Mouse (Mus musculus): Measurements from ENCODE around the gene Pak3. TPM values are rescaled to one million over a fixed set of nuclear protein-coding genes. Genes with fewer than 3 reads are reported as not detected.

The Pak3 gene
- total and polyA plus RNA-seq, 3 experiments: not detected

GRCm38 (mm10) chrX:143654308-143655176, 136.2 kb downstream of the Pak3 start:
- Histone ChIP-seq H3K4me3 (ENCODE audit: control insufficient read depth in 1 of 2, insufficient read depth in 1 of 2, low read depth in 2 of 2, low read length in 2 of 2) (no peak overlapping the region), H3K4me1 (ENCODE audit: control insufficient read depth in 1 of 2, insufficient read depth in 2 of 2, low read length in 2 of 2) (no peaks in the 10 kb centered on the region), H3K27ac (ENCODE audit: control insufficient read depth, low read depth, low read length) (no peak overlapping the region), H3K9ac (ENCODE audit: control insufficient read depth, low read depth, low read length, poor library complexity, severe bottlenecking) (no peak overlapping the region), H3K79me2 (ENCODE audit: control insufficient read depth, insufficient read depth, low read length, poor library complexity) (no peaks in the 10 kb centered on the region), H3K27me3 (ENCODE audit: control insufficient read depth in 1 of 2, insufficient read depth in 2 of 2, low read length in 2 of 2) (no peaks in the 10 kb centered on the region; a peak in 1 of 4 replicates), H3K9me3 (replicated peaks; ENCODE audit: insufficient read depth, low read length) (no peaks in the 10 kb centered on the region), H3K36me3 (ENCODE audit: control insufficient read depth in 1 of 2, insufficient read depth in 2 of 2, low read length in 2 of 2) (no peaks in the 10 kb centered on the region)
- TF ChIP-seq TCF12 (IDR thresholded peaks at IDR 0.05; ENCODE audit: low read depth, low read length) (no peak), CHD2 (IDR thresholded peaks at IDR 0.05; ENCODE audit: low read length) (no peak), MAX (IDR thresholded peaks at IDR 0.05; ENCODE audit: low read length) (no peak), MEF2A (IDR thresholded peaks at IDR 0.05; ENCODE audit: extremely low read depth, insufficient replicate concordance, low read depth, low read length, poor library complexity, severe bottlenecking) (no peak), ZKSCAN1 (IDR thresholded peaks at IDR 0.05; ENCODE audit: low read depth, low read length) (no peak), MXI1 (IDR thresholded peaks at IDR 0.05; ENCODE audit: low read depth, low read length) (no peak), RAD21 (IDR thresholded peaks at IDR 0.05; ENCODE audit: low read depth, low read length) (no peak), TAL1 (IDR thresholded peaks at IDR 0.05; ENCODE audit: low read length) (no peak), POLR2AphosphoS2 (IDR thresholded peaks at IDR 0.05; ENCODE audit: low read length) (no peak), GABPA (IDR thresholded peaks at IDR 0.05; ENCODE audit: low read depth, low read length) (no peak), ZC3H11A (IDR thresholded peaks at IDR 0.05; ENCODE audit: low read depth, low read length) (no peak), ETS1 (IDR thresholded peaks at IDR 0.05; ENCODE audit: low read depth, low read length) (no peak), POLR2A (IDR thresholded peaks at IDR 0.05; ENCODE audit: control insufficient read depth in 1 of 2, insufficient read depth in 1 of 2, low read depth in 1 of 2, low read length in 2 of 2, poor library complexity in 1 of 2) (no peak)
- no peak for DNase-seq (ENCODE audit: low read depth, low spot score)

GRCm38 (mm10) chrX:143655177-143655492, 136.7 kb downstream of the Pak3 start:
- H3K9me3 ChIP-seq (replicated peaks; ENCODE audit: insufficient read depth, low read length): no peaks in the 10 kb centered on the region
- TF ChIP-seq E2F4 (IDR thresholded peaks at IDR 0.05; ENCODE audit: borderline replicate concordance, low read depth, low read length): no peak
- no peak for TF ChIP-seq ETS1 (IDR thresholded peaks at IDR 0.05; ENCODE audit: low read depth, low read length)
- TF ChIP-seq TCF12 (IDR thresholded peaks at IDR 0.05; ENCODE audit: low read depth, low read length): no peak
- TF ChIP-seq MAZ (IDR thresholded peaks at IDR 0.05; ENCODE audit: low read depth, low read length): no peak
- TF ChIP-seq MEF2A (IDR thresholded peaks at IDR 0.05; ENCODE audit: extremely low read depth, insufficient replicate concordance, low read depth, low read length, poor library complexity, severe bottlenecking): no peak
- no peak for TF ChIP-seq MAFK (IDR thresholded peaks at IDR 0.05; ENCODE audit: borderline replicate concordance, low read depth, low read length)
- TF ChIP-seq NELFE (IDR thresholded peaks at IDR 0.05; ENCODE audit: low read depth, low read length): no peak
- no peak for TF ChIP-seq JUND (IDR thresholded peaks at IDR 0.05; ENCODE audit: low read depth, low read length)
- no peak for TF ChIP-seq HCFC1 (IDR thresholded peaks at IDR 0.05; ENCODE audit: low read depth, low read length)
- TF ChIP-seq RCOR1 (IDR thresholded peaks at IDR 0.05; ENCODE audit: low read depth, low read length): no peak
- no peak for TF ChIP-seq RAD21 (IDR thresholded peaks at IDR 0.05; ENCODE audit: low read depth, low read length)
- no peak for TF ChIP-seq MAX (IDR thresholded peaks at IDR 0.05; ENCODE audit: low read length)
- no peak for TF ChIP-seq EP300 (IDR thresholded peaks at IDR 0.05; ENCODE audit: low read depth in 1 of 2, low read length in 2 of 2)
- TF ChIP-seq KAT2A (conservative IDR thresholded peaks at IDR 0.05; ENCODE audit: low read depth, low read length): no peak
- no peak for TF ChIP-seq MYC (IDR thresholded peaks at IDR 0.05; ENCODE audit: low read depth, low read length)
- no peak for TF ChIP-seq MYB (IDR thresholded peaks at IDR 0.05; ENCODE audit: low read depth, low read length)
- TF ChIP-seq TAL1 (IDR thresholded peaks at IDR 0.05; ENCODE audit: low read length): no peak
- no peak for DNase-seq (ENCODE audit: low read depth, low spot score)
- H3K27ac ChIP-seq (ENCODE audit: control insufficient read depth, low read depth, low read length): no peak overlapping the region
- H3K36me3 ChIP-seq (ENCODE audit: control insufficient read depth in 1 of 2, insufficient read depth in 2 of 2, low read length in 2 of 2): no peaks in the 10 kb centered on the region
- no peak overlapping the region for H3K4me3 ChIP-seq (ENCODE audit: control insufficient read depth in 1 of 2, insufficient read depth in 1 of 2, low read depth in 2 of 2, low read length in 2 of 2)
- H3K4me1 ChIP-seq (ENCODE audit: control insufficient read depth in 1 of 2, insufficient read depth in 2 of 2, low read length in 2 of 2): no peaks in the 10 kb centered on the region
- no peaks in the 10 kb centered on the region; a peak in 1 of 4 replicates for H3K27me3 ChIP-seq (ENCODE audit: control insufficient read depth in 1 of 2, insufficient read depth in 2 of 2, low read length in 2 of 2)
- H3K9ac ChIP-seq (ENCODE audit: control insufficient read depth, low read depth, low read length, poor library complexity, severe bottlenecking): no peak overlapping the region
- H3K79me2 ChIP-seq (ENCODE audit: control insufficient read depth, insufficient read depth, low read length, poor library complexity): no peaks in the 10 kb centered on the region

All from MEL (cell line).